Comparison of ENCODE assay signal across 19 mouse cellular contexts in the genomic region with DNA sequence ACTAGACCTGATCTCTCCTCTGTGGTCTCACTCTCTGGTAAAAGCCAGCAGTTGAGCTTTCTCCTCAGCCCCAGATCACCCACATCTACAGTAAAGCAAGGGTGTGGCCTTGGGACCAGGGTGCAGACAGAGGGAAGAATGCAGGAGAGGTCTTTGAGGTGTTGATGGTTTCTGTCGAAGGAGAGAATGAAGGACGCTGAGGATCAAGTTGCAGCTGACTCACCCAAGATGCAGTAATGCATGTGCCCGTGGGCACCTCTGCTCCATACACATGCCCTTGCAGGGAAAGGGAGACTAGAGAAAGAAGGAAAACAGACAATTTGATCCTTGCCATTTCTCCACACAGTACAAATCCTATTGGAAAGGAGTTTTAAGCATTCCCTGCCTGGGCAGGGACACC. TPM values are rescaled to one million over a fixed set of nuclear protein-coding genes. Genes with fewer than 3 reads are reported as not detected.
"Had no signal": no experiment of that assay in that cellular context is flagged by ENCODE, and none has a peak within 500 bp of the region (broad histone marks: within the 10 kb centered on the region; RNA-seq: fewer than 3 reads in every experiment).

No protein-coding gene starts in this region.

- H3K4me1 ChIP-seq: megakaryocyte, embryonic 14.5 days; midbrain, embryonic 13.5 days; neural tube, embryonic 13.5 days had no signal

- H3K9me3 ChIP-seq: liver, embryonic 15.5 days; megakaryocyte, embryonic 14.5 days; midbrain, embryonic 13.5 days; midbrain, embryonic 15.5 days; neural tube, embryonic 13.5 days; neural tube, embryonic 15.5 days; stomach, embryonic 15.5 days had no signal

- DNase-seq: lung, adult 18-20 months; lung, embryonic 14.5 days; lung, postnatal 14 days; lung, postnatal 36 days; right cerebral cortex, postnatal 14 days; thymus, adult 2 months; thymus, postnatal 25 days; thymus, postnatal 4 days had no signal

- H3K4me2 ChIP-seq: liver, embryonic 15.5 days; lung, embryonic 14.5 days; midbrain, embryonic 11.5 days; midbrain, embryonic 13.5 days; midbrain, embryonic 15.5 days; neural tube, embryonic 13.5 days; neural tube, embryonic 15.5 days; stomach, embryonic 15.5 days had no signal

- H3K36me3 ChIP-seq: liver, embryonic 15.5 days; midbrain, embryonic 13.5 days; midbrain, embryonic 15.5 days; neural tube, embryonic 13.5 days; neural tube, embryonic 15.5 days; stomach, embryonic 15.5 days had no signal

- H3K4me3 ChIP-seq: liver, embryonic 15.5 days; megakaryocyte, embryonic 14.5 days; midbrain, embryonic 13.5 days; midbrain, embryonic 15.5 days; neural tube, embryonic 13.5 days; neural tube, embryonic 15.5 days; stomach, embryonic 15.5 days had no signal

- H3K27ac ChIP-seq: liver, embryonic 15.5 days; macrophage; midbrain, embryonic 13.5 days; midbrain, embryonic 15.5 days; neural tube, embryonic 13.5 days; neural tube, embryonic 15.5 days; stomach, embryonic 15.5 days; stomach, postnatal 0 days had no signal

- ATAC-seq: midbrain, embryonic 13.5 days; midbrain, embryonic 15.5 days had no signal

- H3K27me3 ChIP-seq: liver, embryonic 15.5 days; megakaryocyte, embryonic 14.5 days; midbrain, embryonic 15.5 days; neural tube, embryonic 13.5 days; stomach, embryonic 15.5 days had no signal

- H3K9ac ChIP-seq: liver, embryonic 15.5 days; lung, embryonic 14.5 days; midbrain, embryonic 13.5 days; midbrain, embryonic 15.5 days; neural tube, embryonic 13.5 days; neural tube, embryonic 15.5 days; stomach, embryonic 15.5 days had no signal

RNA-seq across cellular contexts. Expression of gene Pik3c2g, which starts 5.1 kb away (rescaled TPM):
- polyA plus RNA-seq: macrophage; midbrain, embryonic 11.5 days; spleen, adult 2 months; thymus, adult 2 months had no signal
